Mouse (Mus musculus): ENCODE data around the gene Serpinb8. TPM values are rescaled to one million over a fixed set of nuclear protein-coding genes. Genes with fewer than 3 reads are reported as not detected.

Serpinb8 gene
- polyA plus RNA-seq (2015; fragmentation: Nextera tagmentation; extraction: Ambion mirVana): 0.86 and 1.5 TPM in 2 replicates

DNA sequence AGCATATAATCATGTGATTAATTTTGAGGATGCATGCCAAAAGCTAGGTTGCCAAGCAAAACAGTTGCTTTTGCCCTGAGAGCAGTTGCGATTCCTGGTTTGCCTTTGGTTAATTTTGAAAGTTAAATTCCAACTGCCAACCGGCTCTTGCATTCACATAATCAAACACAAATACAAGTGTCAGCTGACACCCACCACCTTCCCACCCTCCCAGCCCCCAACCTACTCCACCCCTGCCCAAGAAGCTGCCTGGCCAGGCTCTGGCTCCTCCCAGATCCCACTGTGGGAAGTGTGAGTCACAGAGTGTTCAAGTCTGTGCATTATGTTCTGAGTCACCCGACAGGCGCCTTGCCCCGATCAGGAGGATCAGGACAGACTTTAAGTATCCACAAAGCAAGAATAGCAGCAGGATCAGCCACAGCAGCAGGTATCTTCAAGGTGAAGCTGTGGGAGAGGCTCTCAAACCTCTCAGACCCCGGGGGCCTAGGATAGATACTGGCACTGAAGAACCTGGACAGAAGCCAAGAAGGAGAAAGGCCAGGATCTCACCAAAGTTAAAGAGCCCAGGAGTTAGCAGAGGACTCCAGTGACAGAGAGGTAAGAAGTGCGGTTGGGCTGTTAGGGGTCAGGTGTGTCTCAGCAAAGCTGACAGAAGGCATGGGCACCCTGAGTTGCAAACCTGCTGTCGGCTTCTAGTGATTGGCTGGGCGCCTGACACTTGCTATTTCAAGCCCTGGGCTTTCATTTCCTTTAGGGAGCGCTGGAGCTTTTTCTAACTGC lies at the start of gene Serpinb8:
TSS of gene Serpinb8 (plus strand) at position 316 of the 780 bp plus-strand sequence.
- DNase-seq (ENCODE audit: low spot score): no peak

DNA sequence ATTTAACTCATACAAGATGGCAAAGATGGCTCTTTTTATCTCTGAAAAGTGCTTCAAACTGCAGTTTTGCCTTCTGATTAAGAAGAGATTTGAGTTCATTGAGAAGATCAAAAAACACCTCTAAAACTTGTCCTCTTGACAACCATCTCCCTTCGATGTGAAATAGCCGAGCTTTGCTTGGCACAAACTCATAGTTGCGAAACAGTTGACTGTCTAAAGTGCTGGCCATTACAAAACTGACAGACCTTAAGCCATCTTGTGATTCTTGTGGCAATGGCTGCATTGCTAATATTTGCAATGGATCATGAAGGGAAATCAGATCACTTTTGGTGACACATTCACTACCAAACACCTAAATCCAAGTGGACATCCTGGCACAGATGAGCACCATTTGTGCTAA lies 30.3 kb upstream of the Serpinb8 start:
- DNase-seq (ENCODE audit: low spot score): no peak

DNA sequence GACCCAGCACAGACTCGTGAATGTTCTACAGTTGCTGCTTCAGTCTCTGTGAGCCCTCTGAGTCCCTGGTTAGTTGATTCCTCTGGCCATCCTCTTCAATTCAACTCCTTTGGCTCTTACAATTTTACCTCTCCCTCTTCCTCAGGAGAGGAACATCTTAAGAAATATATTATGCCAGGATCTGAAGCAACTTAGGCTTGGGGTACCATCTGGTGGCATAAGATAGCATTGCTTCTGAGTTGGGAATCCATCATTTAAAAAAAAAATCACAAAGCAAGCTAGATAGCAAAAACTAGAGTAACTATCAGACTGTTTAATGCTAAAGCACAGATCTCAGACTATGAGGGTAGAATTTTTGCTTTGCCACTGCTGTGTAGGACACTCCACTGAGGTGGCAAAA lies 27.7 kb upstream of the Serpinb8 start:
- no peak for DNase-seq (ENCODE audit: low spot score)

DNA sequence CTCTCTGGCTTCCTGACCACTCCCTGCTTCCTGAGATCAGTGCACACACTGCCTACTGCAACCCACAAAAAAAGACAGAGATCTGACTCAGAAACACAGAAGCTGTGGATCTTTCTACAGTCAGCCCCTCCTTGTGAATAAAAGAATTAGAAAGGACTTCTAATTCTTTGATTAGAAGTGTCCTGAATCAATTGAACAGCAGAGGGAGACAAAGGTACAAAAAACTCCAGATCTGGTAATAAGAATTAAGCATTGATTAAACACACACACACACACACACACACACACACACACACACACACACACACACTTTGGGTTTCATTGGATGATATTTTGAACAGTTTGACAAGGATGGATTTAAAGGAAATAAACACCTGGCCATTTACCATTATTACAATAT lies 24.2 kb upstream of the Serpinb8 start:
- DNase-seq (ENCODE audit: low spot score): no peak

DNA sequence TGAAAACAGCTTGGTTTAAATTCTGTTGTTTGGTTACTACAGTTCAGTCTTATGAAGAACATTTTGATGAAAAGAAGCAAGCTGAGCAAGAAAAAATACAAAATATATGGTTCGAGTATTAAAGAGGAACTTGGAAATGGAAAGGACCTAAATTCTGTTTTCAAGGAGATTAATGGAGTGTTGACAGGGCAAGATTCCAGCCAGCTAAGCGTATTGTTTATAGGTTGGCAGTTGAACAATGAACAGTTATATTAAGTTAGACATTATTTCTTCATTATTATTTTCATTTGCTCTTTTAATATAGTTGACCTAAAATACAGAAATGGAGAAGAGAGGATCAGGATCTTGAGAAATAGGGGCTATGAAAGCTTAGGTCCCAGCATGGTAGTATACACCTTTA lies 13.7 kb upstream of the Serpinb8 start:
- no peak for DNase-seq (ENCODE audit: low spot score)

DNA sequence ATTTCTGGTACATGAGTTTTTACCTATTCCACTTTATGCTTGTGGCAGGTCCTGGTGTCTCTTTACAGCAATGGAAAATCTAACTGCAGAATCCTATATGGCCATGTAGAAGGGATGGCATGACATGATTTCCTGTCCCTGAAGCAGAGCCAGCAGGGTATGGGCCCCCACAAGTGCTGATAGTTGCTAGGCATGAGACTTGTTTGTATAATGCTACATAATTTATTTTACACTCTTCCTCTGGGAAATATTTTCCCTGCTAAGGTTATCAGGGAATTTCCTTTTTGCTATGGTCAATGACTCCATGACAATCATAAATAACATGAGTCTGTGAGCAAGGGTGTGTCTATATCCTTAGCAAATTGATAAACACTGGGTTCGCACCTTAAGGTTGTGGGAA lies 12.3 kb upstream of the Serpinb8 start:
- DNase-seq (ENCODE audit: low spot score): no peak

DNA sequence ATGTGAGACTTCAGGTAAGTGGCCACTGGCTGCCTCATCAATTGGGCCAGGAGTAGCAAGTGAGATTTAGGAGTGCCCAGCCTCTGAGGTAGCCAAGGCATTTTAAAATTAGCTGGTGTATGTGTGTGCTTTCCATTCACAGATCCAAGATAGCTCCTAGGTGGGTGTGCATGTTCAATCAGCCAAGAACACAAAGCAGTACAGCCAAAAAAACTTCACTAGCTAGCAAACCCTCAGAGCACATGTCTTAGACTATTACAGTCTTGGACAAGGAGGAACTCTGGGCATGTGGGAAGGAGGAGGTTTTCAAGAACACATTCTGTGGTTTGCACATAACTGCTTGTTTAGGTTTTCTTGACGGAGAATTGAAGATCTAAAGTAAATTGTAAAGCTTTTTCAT lies 8.6 kb upstream of the Serpinb8 start:
- DNase-seq (ENCODE audit: low spot score): no peak

DNA sequence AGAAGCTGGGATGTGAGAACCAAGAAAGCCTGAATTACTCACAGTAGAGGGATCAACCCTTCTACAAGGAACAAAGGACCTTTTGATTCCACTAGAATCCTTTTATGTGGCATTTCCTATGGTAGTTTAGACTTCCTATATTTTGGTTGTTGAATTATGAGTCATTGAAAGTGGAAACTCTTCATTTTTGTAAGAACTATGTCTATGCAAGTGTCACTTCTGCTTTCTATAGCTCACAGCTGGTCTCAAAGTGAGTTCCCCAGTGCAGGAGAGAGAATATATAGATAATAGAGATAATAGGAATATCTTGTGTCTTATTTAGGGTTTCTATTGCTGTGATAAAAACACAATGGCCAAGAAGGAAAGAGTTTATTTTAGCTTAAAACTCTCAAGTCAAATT lies 6.9 kb upstream of the Serpinb8 start:
- DNase-seq (ENCODE audit: low spot score): no peak

DNA sequence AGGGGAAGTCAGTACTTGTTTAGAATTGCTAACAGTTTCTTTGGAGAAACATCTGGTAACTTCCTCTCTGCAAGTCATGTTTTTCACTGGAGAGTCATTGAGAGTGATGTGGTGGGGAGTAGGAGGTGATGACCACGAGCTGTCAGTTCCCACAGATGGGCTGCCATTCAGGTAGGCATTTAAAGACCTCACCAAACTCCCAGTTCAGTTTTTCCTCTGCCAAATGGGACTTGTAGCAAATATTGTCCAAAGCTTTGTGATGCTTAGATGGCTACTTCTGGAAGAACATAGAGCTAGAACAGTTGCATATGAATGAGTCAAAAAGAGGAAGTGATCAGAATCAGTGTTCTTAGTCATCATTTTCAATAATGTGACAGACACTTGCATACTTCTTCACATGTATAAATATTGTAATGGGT lies 5.8 kb upstream of the Serpinb8 start:
- DNase-seq (ENCODE audit: low spot score): no peak

DNA sequence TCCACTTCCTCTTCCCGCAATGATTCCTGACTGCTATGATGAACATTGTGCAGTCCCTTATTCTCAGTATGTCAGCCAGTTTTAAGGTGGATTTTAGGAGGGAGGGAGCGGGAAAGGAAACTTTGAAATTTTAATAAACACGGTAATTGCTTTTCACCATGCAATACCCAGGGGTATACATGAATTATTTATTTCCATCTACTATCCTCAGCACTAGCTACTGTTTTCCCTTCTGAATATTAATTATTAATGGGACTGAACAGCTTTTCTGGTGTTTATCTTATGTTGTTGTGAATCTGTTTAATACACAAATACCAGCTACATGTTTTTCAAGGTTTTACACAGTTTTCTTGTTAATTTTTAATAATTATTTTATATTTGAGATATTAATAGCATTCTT lies 4.9 kb upstream of the Serpinb8 start:
- no peak for DNase-seq (ENCODE audit: low spot score)

DNA sequence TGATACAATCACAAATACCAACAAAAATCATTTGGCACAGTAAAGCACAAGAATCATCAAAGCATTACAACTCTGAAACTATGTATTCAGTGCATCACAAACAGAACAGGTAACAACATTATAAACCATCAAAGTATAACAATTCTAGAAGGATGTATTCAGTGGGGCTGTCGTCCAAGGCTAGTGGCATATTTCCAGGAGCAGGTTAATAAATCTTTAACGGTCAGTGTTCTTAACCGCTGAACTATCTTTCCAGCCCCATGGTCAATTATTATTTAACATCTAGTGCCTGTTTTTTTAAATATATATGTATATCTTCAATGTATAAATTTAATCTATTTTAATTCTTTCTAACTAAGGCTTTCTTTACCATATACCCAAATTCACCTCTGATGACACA lies 3.6 kb upstream of the Serpinb8 start:
- DNase-seq (ENCODE audit: low spot score): no peak

DNA sequence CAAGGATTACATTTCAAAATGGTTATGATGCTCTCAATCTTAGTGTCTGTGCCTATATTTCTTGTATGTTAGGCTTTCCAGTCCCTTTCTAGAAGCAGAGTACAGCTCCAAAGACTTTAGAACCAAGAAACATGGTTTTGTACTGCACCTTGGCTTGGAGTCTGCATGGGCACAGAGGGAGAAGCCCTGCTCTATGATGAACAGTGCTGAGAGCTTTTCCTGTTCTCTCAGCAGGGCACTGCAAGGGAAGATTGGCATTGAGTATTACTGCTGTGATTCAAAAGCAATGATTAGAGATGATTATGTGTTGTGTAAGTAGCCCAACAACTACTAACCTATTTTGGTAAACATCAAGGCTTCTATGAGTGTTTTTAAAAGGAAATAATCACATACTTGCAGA lies 1.6 kb upstream of the Serpinb8 start:
- no peak for DNase-seq (ENCODE audit: low spot score)

DNA sequence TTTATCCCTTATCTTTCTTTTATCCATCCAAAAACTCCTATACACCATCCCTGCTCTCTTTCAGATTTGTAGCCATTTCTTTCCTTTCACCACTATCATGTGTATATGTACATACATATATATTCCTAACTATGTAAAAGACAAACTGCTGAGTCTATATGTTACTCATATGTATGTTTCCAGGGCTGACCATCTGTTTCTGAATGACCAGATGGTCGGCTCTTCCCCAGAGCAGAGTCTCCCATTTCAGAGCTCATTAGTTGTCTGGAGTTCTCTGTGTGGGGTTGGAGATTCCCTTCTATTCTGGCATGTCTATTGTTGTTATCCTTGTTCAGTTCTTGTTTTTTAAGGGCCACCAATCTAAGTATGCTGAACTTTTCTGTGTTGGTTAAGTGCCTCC lies 1.2 kb upstream of the Serpinb8 start:
- DNase-seq (ENCODE audit: low spot score): no peak

DNA sequence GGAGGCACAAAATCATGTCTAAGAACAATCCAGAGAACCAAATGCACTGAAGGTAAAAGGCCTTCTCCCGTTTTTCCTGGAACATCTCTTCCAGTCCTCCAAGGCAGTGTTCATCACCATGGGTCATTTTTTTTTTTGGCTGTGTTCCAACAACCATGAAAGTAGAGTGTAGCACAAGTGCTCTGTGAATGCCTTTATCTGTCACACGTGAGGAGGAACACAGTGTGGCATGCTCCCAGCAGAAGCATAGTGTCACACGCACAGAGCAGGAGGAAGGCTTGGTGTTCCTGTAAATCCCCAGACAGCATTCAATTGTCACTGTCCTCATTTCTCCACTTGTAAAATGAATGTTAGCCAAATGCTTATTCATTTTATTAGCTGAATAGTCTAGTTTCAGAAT lies 2.8 kb downstream of the Serpinb8 start:
- DNase-seq (ENCODE audit: low spot score): no peak

DNA sequence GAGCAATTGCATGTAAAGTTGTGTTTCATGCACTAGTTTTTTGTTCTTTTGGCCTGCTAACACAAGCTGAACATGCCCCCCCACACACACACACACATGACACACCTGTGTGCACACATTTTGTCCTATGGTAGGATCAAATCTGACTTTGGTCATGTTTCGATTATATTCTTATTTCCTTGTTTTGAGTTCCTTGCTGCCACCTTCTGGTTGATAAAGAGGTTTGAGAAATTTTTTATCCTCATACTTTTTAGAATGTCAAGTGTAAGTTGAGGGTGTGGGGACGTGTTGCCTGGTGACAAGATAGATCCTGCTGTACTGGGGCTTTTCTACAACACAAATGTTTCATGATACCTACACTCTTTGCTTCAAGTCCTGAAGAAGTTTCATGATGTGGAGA lies 3.7 kb downstream of the Serpinb8 start:
- DNase-seq (ENCODE audit: low spot score): no peak

DNA sequence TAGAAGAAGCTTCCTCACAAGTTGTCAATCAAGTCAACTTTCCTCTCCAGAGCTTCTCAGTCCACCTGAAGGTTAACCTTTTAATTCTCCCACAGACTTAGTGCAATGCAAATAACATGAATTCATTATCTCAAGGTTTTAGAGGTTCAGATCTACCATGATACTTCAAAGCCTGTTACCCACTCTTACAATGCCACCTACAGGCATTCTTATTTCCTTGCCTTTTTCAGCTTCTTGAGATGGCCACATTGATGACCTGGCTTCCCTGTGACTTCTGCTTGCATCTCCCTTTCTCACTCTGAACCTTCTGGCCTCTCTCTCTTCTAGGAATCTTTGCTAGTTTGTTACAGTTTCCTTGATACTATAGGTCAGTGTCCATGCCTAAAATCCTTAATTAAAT lies 7.1 kb downstream of the Serpinb8 start:
- no peak for DNase-seq (ENCODE audit: low spot score)

DNA sequence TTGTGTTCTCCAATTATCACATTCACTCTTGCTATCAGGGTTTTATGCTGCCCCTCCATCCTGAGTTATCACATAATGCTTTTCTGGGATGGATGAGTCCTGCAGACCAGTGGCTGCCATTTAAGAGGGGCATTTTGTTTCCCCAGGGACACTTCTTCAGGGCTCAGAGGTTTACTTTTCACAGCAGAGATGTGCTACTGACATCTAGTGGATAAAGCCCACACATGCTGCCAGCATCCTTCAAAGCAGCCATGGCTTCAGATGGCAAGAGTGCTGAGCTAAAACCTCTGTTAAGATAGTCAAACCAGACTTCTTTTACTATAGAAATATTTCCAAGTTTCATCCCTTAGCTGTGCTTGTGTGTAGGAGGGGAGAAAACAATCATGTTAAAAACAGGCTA lies 8.7 kb downstream of the Serpinb8 start:
- DNase-seq (ENCODE audit: low spot score): no peak

DNA sequence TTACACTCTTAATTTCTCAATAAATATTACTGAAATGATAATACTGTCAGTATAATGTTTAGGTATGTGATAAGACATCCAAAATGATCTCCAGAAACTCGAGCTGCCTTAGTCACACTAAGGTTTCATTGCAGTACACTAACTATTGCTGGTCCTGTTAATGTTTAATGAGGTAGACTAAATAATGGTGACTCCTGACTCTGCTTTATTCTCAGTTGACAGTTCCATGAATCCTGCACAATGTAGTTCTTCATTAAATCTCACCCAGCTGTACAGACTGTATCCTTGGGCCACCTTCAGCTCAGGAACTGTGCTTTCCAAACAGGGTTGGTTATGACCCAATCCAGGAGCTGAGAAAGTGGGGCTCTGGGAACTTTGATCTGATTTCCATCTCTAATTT lies 19.1 kb downstream of the Serpinb8 start:
- no peak for DNase-seq (ENCODE audit: low spot score)

DNA sequence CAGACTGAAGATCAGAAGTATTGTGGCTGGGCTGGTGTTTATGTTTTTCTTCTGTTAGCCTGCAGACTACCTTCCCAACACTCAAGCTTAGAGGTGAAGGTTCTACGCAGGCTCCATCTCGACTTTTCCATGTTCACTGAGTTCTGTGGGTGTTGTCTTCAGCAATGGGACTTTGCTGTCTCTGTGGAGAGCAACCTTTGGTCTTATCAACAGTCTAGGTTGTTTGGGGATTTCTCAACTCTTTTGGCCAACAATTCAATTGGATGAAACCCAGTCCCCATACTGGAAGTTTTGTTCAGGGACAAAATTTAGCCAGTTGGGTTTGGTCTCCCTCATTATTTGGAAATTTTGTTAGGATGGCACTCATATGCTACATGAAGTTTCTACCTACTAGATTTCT lies 24.3 kb downstream of the Serpinb8 start:
- DNase-seq (ENCODE audit: low spot score): no peak

DNA sequence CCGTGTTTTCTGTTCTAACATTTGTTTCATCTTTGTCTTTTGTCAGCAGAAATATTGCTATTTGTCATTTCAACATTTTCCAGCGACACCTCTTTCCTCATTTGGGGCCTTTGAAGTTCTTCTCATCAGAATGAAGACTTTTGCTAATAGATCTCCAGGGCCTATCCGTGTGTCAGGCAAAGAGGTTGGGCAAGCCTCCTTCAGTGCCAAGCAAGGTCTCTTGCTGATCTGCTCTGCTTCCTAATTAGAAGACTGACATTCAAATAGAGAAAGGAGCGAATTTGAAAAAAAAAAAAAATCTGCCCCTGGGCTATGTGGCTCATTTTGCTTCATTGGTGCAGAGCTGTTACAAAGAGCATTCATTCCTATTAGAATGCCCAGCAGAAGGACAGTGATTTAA lies 32.2 kb downstream of the Serpinb8 start:
- no peak for DNase-seq (ENCODE audit: low spot score)

DNA sequence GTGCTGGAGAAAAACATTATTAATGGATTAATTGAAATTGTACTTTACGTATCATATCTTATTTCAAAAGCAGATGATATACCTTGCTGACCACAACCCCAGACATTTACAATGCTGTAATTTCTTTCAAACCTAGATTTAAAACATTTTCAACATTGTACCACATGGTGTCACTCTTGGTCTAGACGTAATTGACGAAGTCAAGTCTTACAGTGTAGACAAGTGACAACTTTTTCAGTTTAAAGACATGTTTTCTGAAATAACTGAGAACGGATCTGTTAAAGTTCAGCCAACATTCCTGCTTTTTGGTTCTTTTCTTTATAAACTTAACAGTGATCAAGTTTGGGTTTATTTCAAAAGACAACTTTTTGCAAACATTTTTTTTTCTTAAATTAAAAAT lies 46.1 kb downstream of the Serpinb8 start:
- no peak for DNase-seq (ENCODE audit: low spot score)

DNA sequence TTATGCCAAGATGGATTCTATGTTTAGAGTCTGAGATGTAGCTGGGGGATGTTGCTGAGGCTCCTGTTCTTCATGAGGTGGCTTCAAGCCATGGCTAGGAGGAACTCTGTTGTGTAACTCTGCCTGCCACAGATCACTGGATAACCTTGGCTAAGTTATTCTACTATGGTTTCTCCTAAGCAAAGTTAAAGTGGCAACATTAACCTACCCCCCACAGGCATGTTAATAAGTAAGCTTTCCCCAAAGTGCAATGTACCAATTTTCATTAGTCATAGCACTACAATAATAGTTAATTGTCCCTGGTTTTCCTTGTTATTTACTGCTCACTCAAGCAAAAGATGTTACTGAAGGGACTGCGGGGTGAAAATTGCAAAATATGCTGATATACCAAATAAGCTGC lies 48.2 kb downstream of the Serpinb8 start:
- DNase-seq (ENCODE audit: low spot score): no peak

DNA sequence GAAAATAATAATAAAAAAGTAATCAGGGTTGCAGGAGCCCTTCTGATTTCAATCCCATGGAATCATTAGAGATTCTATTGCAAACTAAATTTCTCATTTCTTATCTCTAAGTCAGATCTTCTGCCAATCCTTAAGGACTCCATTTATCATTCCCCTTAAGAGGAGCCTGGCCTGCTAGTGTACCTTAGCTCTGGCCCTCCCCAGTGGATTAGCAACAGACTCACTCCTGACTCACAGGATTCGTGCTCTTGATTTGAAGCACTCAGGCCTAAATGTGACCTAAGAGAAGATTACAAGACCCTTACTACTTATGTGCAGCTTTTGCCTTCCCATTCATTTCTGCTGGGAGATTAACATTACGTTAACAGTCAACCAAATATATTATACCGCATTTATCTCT lies 48.7 kb downstream of the Serpinb8 start:
- DNase-seq (ENCODE audit: low spot score): no peak

Data from thymus, postnatal 0 days (tissue).